Mouse (Mus musculus) MEL (cell line): ENCODE measurements around the gene Rps21. TPM values are rescaled to one million over a fixed set of nuclear protein-coding genes. Genes with fewer than 3 reads are reported as not detected.

Source experiments
- DNase-seq: peaks from one replicate; pipeline ENCODE4 v3.0.0; 2011; ENCODE audit warnings: low read depth, low spot score
- H3K27ac ChIP-seq: 2 replicates; pipeline ENCODE4 v1.5.1; 2012; ENCODE audit warnings: low read depth, mild to moderate bottlenecking, control low read depth, low read length, moderate library complexity; ENCODE audit not compliant: control insufficient read depth
- H3K27me3 ChIP-seq, 2 experiments: fragments of 150-350 bp in 1 of 2; sonication (generic) in 1 of 2; 2 replicates each; pipeline ENCODE4 v1.6.1; 2012; ENCODE audit warnings: low read length in 2 of 2, mild to moderate bottlenecking in 2 of 2, improper control_type of control experiment in 1 of 2, moderate library complexity in 1 of 2; ENCODE audit not compliant: insufficient read depth in 2 of 2, control insufficient read depth in 1 of 2
- H3K36me3 ChIP-seq, 2 experiments: 2 replicates each; pipeline ENCODE4 v1.6.1; 2012 to 2014; ENCODE audit warnings: low read length in 2 of 2, improper control_type of control experiment in 1 of 2, inconsistent platforms in 1 of 2, mild to moderate bottlenecking in 1 of 2; ENCODE audit not compliant: insufficient read depth in 2 of 2, control insufficient read depth in 1 of 2
- H3K4me1 ChIP-seq, 2 experiments: fragments of 150-350 bp in 1 of 2; sonication (generic) in 1 of 2; 2 replicates each; pipeline ENCODE4 v1.6.1; 2012; ENCODE audit warnings: low read length in 2 of 2, improper control_type of control experiment in 1 of 2, mild to moderate bottlenecking in 1 of 2; ENCODE audit not compliant: insufficient read depth in 2 of 2, control insufficient read depth in 1 of 2
- H3K4me3 ChIP-seq, 2 experiments: fragments of 150-350 bp in 1 of 2; sonication (generic) in 1 of 2; 2 replicates each; pipeline ENCODE4 v1.5.1; 2012; ENCODE audit warnings: low read depth in 2 of 2, low read length in 2 of 2, mild to moderate bottlenecking in 2 of 2, moderate library complexity in 2 of 2, control low read depth in 1 of 2, improper control_type of control experiment in 1 of 2; ENCODE audit not compliant: control insufficient read depth in 1 of 2, insufficient read depth in 1 of 2
- H3K79me2 ChIP-seq: 2 replicates; pipeline ENCODE4 v1.6.1; 2012; ENCODE audit warnings: mild to moderate bottlenecking, low read length, moderate library complexity; ENCODE audit not compliant: control insufficient read depth, poor library complexity, insufficient read depth
- H3K9ac ChIP-seq: 2 replicates; pipeline ENCODE4 v1.6.1; 2012; ENCODE audit warnings: low read depth, mild to moderate bottlenecking, control low read depth, low read length, moderate library complexity; ENCODE audit not compliant: control insufficient read depth, poor library complexity, severe bottlenecking
- H3K9me3 ChIP-seq: fragments of 150-350 bp; sonication (generic); replicated peaks from 2 replicates; pipeline ENCODE4 v1.6.1; 2012; ENCODE audit warnings: mild to moderate bottlenecking, low read length, improper control_type of control experiment, moderate library complexity; ENCODE audit not compliant: insufficient read depth
- CTCF ChIP-seq, 3 experiments: IDR thresholded peaks in 2 of 3; conservative IDR thresholded peaks in 1 of 3; 2 replicates each; pipeline ENCODE4 v1.5.1; 2011 to 2012; ENCODE audit warnings: low read length in 3 of 3, low read depth in 2 of 3, mild to moderate bottlenecking in 2 of 3, improper control_type of control experiment in 1 of 3, inconsistent platforms in 1 of 3, mixed read lengths in 1 of 3, moderate library complexity in 1 of 3; ENCODE audit not compliant: control insufficient read depth in 1 of 3, insufficient read depth in 1 of 3, poor library complexity in 1 of 3, severe bottlenecking in 1 of 3
- E2F4 ChIP-seq: IDR thresholded peaks from 2 replicates; pipeline ENCODE4 v1.6.1; 2011; ENCODE audit warnings: low read depth, low read length, improper control_type of control experiment, borderline replicate concordance
- ELF1 ChIP-seq: IDR thresholded peaks from 2 replicates; pipeline ENCODE4 v1.6.1; 2014; ENCODE audit warnings: low read depth, mild to moderate bottlenecking, inconsistent platforms, low read length, improper control_type of control experiment, moderate library complexity
- ETS1 ChIP-seq: IDR thresholded peaks from 2 replicates; pipeline ENCODE4 v1.6.1; 2012; ENCODE audit warnings: low read depth, mild to moderate bottlenecking, inconsistent platforms, low read length, improper control_type of control experiment, moderate library complexity
- GATA1 ChIP-seq: IDR thresholded peaks from 2 replicates; pipeline ENCODE4 v1.6.1; 2011; ENCODE audit warnings: low read depth, low read length, improper control_type of control experiment
- HCFC1 ChIP-seq: IDR thresholded peaks from 2 replicates; pipeline ENCODE4 v1.6.1; 2012; ENCODE audit warnings: low read depth, mild to moderate bottlenecking, inconsistent platforms, low read length, improper control_type of control experiment, moderate library complexity
- KAT2A ChIP-seq: conservative IDR thresholded peaks from 2 replicates; pipeline ENCODE4 v1.6.1; 2012; ENCODE audit warnings: low read depth, low read length, improper control_type of control experiment, inconsistent platforms
- MAFK ChIP-seq: IDR thresholded peaks from 2 replicates; pipeline ENCODE4 v1.6.1; 2011; ENCODE audit warnings: low read depth, mild to moderate bottlenecking, low read length, improper control_type of control experiment, borderline replicate concordance
- MAZ ChIP-seq: IDR thresholded peaks from 2 replicates; pipeline ENCODE4 v1.6.1; 2012; ENCODE audit warnings: low read depth, mild to moderate bottlenecking, inconsistent platforms, low read length, improper control_type of control experiment
- MEF2A ChIP-seq: IDR thresholded peaks from 2 replicates; pipeline ENCODE4 v1.6.1; 2014; ENCODE audit warnings: low read depth, mild to moderate bottlenecking, inconsistent platforms, low read length, improper control_type of control experiment; ENCODE audit not compliant: poor library complexity, insufficient replicate concordance, severe bottlenecking; ENCODE audit errors: extremely low read depth
- MXI1 ChIP-seq: IDR thresholded peaks from 2 replicates; pipeline ENCODE4 v1.6.1; 2011; ENCODE audit warnings: mild to moderate bottlenecking, low read depth, low read length, improper control_type of control experiment
- NELFE ChIP-seq: IDR thresholded peaks from 2 replicates; pipeline ENCODE4 v1.6.1; 2011; ENCODE audit warnings: low read depth, low read length, improper control_type of control experiment
- NRF1 ChIP-seq: IDR thresholded peaks from 2 replicates; pipeline ENCODE4 v1.6.1; 2014; ENCODE audit warnings: low read depth, mild to moderate bottlenecking, inconsistent platforms, low read length, improper control_type of control experiment, moderate library complexity; ENCODE audit not compliant: poor library complexity, insufficient read depth, severe bottlenecking
- POLR2A ChIP-seq, 2 experiments: IDR thresholded peaks; 2 replicates each; pipeline ENCODE4 v1.6.1; 2011 to 2012; ENCODE audit warnings: low read length in 2 of 2, mild to moderate bottlenecking in 2 of 2, control low read depth in 1 of 2, improper control_type of control experiment in 1 of 2, low read depth in 1 of 2, moderate library complexity in 1 of 2; ENCODE audit not compliant: control insufficient read depth in 1 of 2, insufficient read depth in 1 of 2, poor library complexity in 1 of 2
- POLR2AphosphoS5 ChIP-seq: IDR thresholded peaks from 2 replicates; pipeline ENCODE4 v1.6.1; 2012; ENCODE audit warnings: low read depth, borderline replicate concordance, mild to moderate bottlenecking, inconsistent platforms, low read length, moderate library complexity, mixed read lengths
- RAD21 ChIP-seq: IDR thresholded peaks from 2 replicates; pipeline ENCODE4 v1.6.1; 2011; ENCODE audit warnings: mild to moderate bottlenecking, low read depth, low read length, improper control_type of control experiment
- RCOR1 ChIP-seq: IDR thresholded peaks from 2 replicates; pipeline ENCODE4 v1.6.1; 2012; ENCODE audit warnings: low read depth, mild to moderate bottlenecking, inconsistent platforms, low read length, improper control_type of control experiment
- TBP ChIP-seq: IDR thresholded peaks from 2 replicates; pipeline ENCODE4 v1.8.0; 2011; ENCODE audit warnings: low read depth, low read length, improper control_type of control experiment
- TCF12 ChIP-seq: IDR thresholded peaks from 2 replicates; pipeline ENCODE4 v1.6.1; 2014; ENCODE audit warnings: low read depth, mild to moderate bottlenecking, inconsistent platforms, low read length, improper control_type of control experiment, moderate library complexity
- ZC3H11A ChIP-seq: IDR thresholded peaks from 2 replicates; pipeline ENCODE4 v1.6.1; 2012; ENCODE audit warnings: low read depth, mild to moderate bottlenecking, inconsistent platforms, low read length, improper control_type of control experiment
- ZNF384 ChIP-seq: IDR thresholded peaks from 2 replicates; pipeline ENCODE4 v1.6.1; 2012; ENCODE audit warnings: low read depth, mild to moderate bottlenecking, inconsistent platforms, low read length, improper control_type of control experiment
- polyA plus RNA-seq, 2 experiments: library from polyadenylated mRNA; stranded (reverse) in 1 of 2; unstranded in 1 of 2; fragments of >175 nt in 1 of 2; fragments of >200 nt in 1 of 2; gene quantifications; 2 replicates each; pipeline versions ENCODE4 v1.2.1 to v1.2.4; 2012; ENCODE audit warnings: low replicate concordance in 2 of 2, low read depth in 1 of 2; ENCODE audit not compliant: insufficient read length in 2 of 2, insufficient read depth in 1 of 2, missing spikeins in 1 of 2
- total RNA-seq: library from RNA; depleted of rRNA; stranded (reverse); fragments of 300-350 nt; gene quantifications from 2 replicates; pipeline ENCODE4 v1.2.3, GENCODE M21; 2012

The Rps21 gene
- total and polyA plus RNA-seq, 3 experiments, result 995 to 4,916 (median 1,182) TPM

GRCm38 (mm10) chr2:180271804-180272395 lies 14.7 kb downstream of the Rps21 start:
- H3K9ac ChIP-seq, result no peak overlapping the region
- H3K36me3 ChIP-seq, result peaks cover 1 to 3% of the 10 kb centered on the region in 2 experiments; a peak in 2 of 4 replicates
- no peak overlapping the region for H3K4me3 ChIP-seq
- H3K9me3 ChIP-seq, result no peaks in the 10 kb centered on the region
- H3K27me3 ChIP-seq, result no peaks in the 10 kb centered on the region
- no peak overlapping the region for H3K27ac ChIP-seq
- DNase-seq, result no peak
- H3K79me2 ChIP-seq, result peaks cover 8% of the 10 kb centered on the region
- H3K4me1 ChIP-seq, result peaks cover 3 to 17% of the 10 kb centered on the region in 2 experiments; a peak in 3 of 4 replicates
- TF ChIP-seq MEF2A (no peak), POLR2AphosphoS5 (no peak), MAZ (no peak), TBP (no peak), ETS1 (no peak), HCFC1 (no peak), CTCF (IDR thresholded peaks at IDR 0.05 in 2 of 3, conservative IDR thresholded peaks at IDR 0.05 in 1 of 3; ENCODE audit: control insufficient read depth in 1 of 3, insufficient read depth in 1 of 3, low read depth in 2 of 3, low read length in 3 of 3, poor library complexity in 1 of 3, severe bottlenecking in 1 of 3) (no peak), ZNF384 (no peak), POLR2A (IDR thresholded peaks at IDR 0.05; ENCODE audit: control insufficient read depth in 1 of 2, insufficient read depth in 1 of 2, low read depth in 1 of 2, low read length in 2 of 2, poor library complexity in 1 of 2) (no peak), GATA1 (no peak), NRF1 (no peak)

GRCm38 (mm10) chr2:180272884-180273321 lies 15.7 kb downstream of the Rps21 start:
- H3K4me1 ChIP-seq, result peaks cover 6 to 21% of the 10 kb centered on the region in 2 experiments
- peaks cover 8% of the 10 kb centered on the region for H3K79me2 ChIP-seq

More at GRCm38 (mm10) chr2:180272884-180273321, 15.7 kb downstream of the Rps21 start:
- Histone ChIP-seq H3K9ac (peak overlapping the region; percentile 88), H3K36me3 (peaks cover 1 to 3% of the 10 kb centered on the region in 2 experiments; a peak in 2 of 4 replicates), H3K27ac (no peak overlapping the region), H3K4me3 (peak overlapping the region; percentile 69 to 93), H3K9me3 (no peaks in the 10 kb centered on the region), H3K27me3 (no peaks in the 10 kb centered on the region)
- no peak for TF ChIP-seq RAD21
- TF ChIP-seq POLR2AphosphoS5, result no peak
- TF ChIP-seq MAFK, result no peak
- no peak for TF ChIP-seq GATA1
- TF ChIP-seq POLR2A (IDR thresholded peaks at IDR 0.05; ENCODE audit: control insufficient read depth in 1 of 2, insufficient read depth in 1 of 2, low read depth in 1 of 2, low read length in 2 of 2, poor library complexity in 1 of 2), result no peak
- no peak for TF ChIP-seq RCOR1
- no peak for TF ChIP-seq TCF12
- TF ChIP-seq E2F4, result no peak
- TF ChIP-seq NELFE, result no peak
- no peak for TF ChIP-seq ELF1
- no peak for TF ChIP-seq MEF2A
- TF ChIP-seq TBP, result no peak
- no peak for TF ChIP-seq KAT2A
- no peak for TF ChIP-seq ETS1
- no peak for TF ChIP-seq MXI1
- TF ChIP-seq ZC3H11A, result no peak
- peak; percentile 34 for DNase-seq
